Mouse (Mus musculus) liver, postnatal 0 days (tissue): ENCODE data around the gene Tubb2b.

ENCODE experiments used
- CTCF ChIP-seq: sonication (generic); IDR thresholded peaks from 2 replicates; pipeline ENCODE4 v1.5.1; 2016; ENCODE audit warnings: antibody characterized with exemption, low read depth
- EP300 ChIP-seq: IDR thresholded peaks from 2 replicates; pipeline ENCODE4 v1.6.1; 2016; ENCODE audit warnings: antibody characterized with exemption, low read depth, mild to moderate bottlenecking

- TF ChIP-seq CTCF = no peak
- TF ChIP-seq EP300 = no peak
Measured at GRCm38 (mm10) chr13:34157596-34158157, 27.4 kb upstream of the Tubb2b start.
